Mouse (Mus musculus) cerebellum, postnatal 10 days (tissue): ENCODE results near the gene Hrg.
"Not testable (repeated sequence)": the region's sequence is repeated elsewhere in the genome, so short reads cannot be mapped to it uniquely, and the experiment has no call there.

ENCODE experiments used
- DNase-seq, 2 experiments: peaks; one replicate each; pipeline ENCODE4 v3.0.0; 2021; ENCODE audit warnings: mixed read lengths in 2 of 2

Gene Hrg

DNA sequence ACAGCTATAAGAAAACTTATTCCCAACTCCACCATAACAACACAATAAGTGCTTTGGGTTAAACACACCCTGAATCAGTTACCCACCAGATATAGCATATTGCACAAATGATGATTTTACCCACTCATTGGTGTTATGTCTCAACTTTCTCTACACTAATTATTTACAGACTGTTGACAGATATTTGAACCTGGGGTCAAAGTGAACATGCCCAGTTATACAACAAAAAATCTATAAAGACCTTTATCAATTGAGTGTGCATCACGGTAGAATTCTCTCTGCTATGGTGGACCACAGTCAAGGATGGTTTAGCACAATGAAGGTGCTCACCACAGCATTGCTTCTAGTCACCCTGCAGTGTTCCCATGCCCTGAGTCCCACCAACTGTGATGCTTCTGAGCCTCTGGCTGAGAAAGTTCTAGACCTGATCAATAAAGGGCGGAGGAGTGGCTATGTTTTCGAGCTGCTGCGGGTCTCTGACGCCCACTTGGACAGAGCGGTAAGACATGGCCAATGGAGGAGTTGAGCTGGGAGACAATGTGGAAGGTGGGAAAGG, at the start of gene Hrg:
Gene Hrg, plus strand, starts transcription at position 233 of the 556 bp plus-strand sequence.
- DNase-seq = no peak

DNA sequence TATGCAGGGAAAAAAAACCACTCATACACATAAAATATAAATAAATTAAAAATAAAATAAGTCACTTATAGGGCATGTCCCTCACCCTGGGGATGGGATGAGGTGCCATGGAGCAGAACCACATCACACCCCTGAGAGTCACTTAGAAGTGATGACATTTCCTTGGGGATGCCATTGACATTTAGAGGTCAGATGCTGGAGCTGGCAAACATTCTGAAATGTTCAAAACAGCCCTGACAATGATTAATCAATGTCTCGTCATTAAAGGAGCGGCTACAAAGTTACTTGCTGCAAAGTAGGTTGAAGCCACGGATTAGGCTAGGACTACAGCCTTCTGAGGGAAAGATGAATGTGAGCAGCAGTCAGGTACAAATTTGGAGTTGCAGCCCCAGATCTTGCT, 49.5 kb upstream of the Hrg start:
- DNase-seq = no peak

DNA sequence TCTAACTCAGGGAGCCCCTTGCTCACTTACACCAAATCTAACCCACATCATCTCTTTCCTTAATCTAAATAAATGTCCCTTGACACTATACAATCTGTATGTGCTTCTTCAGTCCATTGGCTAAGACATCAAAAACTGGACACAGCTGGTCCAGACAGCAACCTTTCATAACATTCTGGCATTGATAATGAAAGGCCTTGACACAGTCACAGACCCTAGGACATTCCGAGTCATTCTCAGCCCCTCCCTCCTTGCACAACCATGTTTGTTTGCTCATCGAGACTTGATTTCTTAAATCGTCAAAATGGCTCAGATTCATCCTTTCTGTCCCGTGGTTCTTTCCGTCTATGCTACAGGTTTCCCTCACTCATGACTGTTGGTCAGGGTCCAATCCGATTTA, 41.6 kb upstream of the Hrg start:
- no peak for DNase-seq

DNA sequence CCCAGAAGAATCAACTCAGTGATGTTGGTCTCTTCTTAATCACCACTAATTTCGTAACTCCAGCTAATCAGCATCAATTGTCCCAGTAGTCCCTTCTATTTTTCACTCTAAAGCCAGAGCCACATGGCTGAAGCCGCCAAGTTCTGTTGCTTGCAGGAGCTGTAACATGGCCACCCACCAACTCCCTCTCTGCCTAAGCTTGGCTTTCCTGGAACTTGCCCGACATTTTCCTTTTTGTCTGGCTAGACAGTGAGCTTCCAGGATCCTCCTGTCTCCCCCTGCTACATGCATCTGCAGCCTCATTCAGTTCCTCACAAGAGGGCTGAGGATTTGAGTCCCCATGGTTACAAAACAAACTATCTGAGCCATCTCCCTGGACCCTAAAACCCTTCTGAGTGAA, 38.9 kb upstream of the Hrg start:
- DNase-seq = peak; percentile 26 to 36

DNA sequence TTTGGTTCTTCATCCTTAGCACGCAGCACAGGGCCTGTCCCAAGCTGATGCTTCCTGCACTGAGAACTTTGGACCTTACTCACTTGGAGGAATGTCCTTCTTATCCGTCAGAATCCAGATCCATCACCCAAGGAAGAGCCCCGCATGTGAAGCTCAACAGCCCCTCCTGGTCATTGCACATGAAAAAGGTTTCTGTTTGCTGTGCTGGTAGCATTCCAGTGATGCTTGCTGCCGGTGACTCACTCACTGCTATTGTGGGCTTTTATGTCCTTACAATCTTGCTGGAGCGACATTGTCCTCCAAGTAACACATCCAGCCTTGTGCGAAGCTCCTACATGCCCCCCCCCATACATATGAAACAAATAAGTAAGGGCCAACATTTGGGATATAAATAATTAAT, 38.0 kb upstream of the Hrg start:
- no peak for DNase-seq

DNA sequence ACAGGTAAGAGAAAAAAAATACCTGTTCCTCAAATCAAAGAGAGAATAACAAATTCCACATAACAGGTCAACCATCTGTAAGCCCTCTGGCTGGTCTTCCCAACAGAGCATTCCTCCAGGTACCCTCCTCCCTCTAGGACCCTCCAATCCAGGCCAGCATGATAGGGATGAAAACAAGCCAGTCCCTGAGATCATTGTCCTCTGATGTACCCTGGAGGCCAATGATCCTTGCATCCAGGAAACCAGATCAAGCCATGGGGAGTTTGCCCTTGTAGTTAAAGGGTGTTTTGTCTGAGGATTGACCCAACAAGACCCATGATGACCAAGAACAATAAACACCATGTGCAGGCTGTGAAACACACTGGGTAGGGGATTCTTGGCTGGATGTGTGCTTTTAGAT, 36.6 kb upstream of the Hrg start:
- no peak for DNase-seq

DNA sequence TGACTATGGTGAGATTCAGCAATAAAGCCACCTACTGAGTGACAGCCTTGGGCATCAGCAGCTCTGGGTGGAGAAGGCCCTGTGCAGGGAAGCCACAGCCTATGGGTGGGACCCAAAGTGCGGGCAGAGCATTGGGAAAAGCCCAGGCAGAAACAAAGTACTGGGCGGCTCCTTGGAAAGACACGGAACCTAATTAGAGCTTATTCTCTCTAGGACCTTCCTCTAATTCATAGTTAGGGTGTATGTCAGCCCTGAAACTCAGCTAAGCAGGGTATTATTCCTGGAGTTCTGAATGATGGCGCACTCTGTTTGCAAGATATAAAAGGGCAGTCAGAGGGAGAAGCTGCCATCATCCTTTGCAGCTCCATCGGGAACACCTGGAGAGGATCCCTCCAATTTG, 32.8 kb upstream of the Hrg start, which contains the start of gene Fetub:
Gene Fetub, plus strand, starts transcription at position 301 of the 400 bp plus-strand sequence.
- DNase-seq = no peak

DNA sequence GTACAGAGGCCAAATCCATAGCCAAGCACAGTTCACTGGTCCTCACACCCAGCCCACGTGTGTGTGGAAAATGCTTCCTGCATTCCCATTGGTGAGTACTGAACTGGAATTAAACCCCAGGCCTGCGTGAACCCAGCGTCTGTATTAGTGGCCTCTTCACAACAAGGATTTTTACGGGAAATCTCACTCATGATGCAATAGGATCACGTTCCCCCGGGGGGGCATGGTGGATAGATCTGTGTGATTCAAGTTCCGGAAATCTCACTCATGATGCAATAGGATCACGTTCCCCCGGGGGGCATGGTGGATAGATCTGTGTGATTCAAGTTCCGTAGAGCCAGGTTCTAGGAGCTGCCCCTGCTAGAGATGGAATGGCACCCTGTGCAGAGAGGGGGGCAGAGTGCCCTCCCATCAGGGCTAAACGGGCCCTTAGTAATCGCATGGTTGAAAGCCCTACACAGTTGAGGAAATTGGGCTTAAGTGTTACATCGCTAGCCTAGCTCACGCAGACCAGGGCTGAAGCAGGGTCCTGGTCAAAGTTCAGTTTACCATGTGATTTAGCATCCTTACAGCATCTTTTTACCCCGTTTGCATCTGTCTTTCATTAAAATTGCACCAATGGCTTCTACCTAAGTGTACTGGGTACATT, 32.1 kb upstream of the Hrg start:
- no peak for DNase-seq

DNA sequence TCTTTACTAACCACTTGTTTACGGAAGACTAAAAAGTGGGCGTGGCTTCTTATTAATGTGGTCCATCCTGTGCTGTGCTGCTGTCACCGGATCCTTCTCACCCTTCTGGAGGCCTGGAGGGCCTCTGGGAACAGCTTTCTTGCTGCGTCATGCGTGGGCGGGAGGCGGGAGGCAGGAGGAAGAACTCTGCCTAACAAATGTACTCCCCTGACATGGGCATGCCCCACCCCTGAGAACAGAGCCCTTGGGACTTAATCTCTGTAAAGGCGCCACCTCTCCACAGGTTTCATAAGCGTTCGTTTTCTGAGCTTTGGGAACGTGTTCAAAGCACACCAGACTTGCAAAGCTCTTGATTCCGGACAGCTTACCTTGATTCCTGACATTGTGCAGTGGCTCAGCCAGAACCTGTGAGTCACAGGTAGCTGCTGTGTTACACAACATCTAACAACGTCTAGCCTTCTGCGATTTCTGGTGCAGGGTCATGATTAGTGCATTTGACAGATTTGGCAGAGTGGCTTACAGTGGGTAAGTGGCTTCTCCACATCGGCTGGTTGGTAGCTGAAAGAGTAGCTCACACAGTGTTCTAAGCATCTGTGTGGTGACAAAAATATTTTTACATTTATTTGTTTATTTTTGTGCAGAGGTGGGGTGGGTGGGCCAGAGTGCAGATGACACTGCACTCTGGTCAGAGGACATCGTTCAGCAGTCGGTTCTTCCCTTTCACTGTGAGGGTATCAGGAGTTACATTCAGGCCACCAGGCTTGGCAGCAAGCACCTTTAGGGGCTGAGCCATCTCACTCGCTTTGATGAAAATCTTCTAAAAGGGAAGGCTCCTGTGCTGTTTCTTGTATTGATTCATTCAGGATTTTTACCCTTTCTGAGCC, 30.7 kb upstream of the Hrg start:
- DNase-seq = no peak

DNA sequence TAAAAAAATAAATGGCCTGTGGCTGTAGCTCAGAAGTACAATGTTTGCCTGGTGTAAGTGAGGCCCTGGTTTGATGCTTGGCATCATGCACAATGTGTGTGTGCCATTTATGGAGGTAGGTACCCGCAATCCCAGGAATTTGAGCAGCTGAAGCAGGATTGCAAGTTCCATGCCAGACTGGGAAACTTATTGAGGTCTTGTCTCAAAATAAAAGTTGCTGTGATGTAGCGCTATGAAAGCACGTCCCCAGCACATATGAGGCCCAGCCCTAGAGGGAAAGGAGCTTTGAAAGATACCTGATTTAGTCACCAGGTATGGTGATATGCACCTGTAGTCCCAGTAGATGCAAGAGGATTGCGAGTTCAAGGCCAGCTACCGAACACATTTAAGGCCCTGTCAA, 29.1 kb upstream of the Hrg start:
- DNase-seq = no peak

DNA sequence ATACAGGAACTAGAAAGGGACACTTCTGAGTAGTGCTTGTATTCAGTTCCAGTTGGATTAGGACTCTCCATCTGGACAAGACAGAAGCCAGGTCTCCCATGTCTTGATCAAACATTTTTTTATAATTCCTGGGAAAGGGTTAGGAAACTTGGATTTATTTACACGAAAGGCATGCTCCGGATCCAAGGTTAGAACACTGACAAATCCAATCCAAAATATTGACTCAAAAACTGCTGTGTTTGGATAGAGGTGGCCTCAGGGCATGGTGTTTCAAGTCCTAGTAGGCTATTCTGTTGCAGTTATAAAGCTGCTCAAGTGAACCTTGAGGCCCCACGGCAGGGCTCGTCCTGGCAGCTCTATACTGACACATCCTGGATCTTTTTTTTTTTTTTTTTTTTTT, 28.4 kb upstream of the Hrg start:
- DNase-seq = no peak

DNA sequence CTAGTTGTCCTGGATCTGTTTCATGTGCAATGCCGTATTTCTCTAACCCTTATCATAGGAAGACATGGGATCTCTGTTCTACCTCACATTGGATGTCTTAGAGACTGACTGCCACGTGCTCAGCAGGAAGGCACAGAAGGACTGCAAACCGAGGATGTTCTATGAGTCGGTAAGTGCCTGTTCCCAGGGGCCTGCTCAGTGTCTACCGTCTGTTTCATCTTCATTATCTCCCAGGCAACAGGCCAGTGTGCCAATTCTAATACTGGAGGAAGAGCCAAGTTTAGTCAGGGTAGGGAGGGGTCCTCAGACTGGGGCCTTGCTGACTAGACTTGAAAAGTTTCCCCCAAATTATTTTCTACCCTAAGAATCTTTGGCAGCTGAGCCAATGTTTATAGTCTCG, 21.3 kb upstream of the Hrg start:
- DNase-seq = peak; percentile 73 to 81

DNA sequence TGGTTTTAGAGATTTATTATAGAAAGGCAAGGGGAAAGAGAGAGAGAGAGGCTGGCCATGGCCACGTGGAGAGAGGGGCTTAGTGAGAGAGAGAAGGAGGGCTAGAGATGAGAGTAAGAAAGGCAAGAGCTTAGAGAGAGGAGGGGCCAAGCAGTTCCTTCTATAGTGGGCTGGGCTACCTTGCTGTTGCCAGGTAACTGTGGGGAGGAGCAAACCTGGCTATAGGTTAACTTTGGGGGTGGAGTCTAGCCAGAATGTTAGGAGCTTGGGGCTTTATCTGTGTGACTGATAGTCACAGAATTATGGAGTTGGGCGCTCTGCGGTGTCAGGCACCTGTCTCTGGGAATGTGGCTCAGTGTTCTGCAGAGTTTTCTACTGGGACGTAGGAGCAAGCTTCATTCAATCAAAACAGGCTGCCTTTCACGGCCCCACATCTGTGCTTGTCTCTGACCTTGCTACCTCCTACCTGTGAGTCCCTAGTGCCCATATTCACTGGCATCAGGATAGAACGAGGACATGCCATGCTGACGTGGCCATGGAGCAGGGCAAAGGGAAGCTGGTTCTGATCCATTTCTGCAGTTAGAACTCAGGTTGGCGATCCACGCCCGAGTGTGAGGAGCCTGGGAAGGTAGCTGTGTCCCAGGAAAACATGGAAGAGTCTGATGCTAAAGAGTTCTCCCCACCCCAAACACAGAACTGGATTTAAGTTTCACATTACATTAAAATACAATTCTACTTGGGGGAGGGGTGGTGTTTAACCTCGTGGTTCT, 19.3 kb upstream of the Hrg start:
- DNase-seq = no peak

DNA sequence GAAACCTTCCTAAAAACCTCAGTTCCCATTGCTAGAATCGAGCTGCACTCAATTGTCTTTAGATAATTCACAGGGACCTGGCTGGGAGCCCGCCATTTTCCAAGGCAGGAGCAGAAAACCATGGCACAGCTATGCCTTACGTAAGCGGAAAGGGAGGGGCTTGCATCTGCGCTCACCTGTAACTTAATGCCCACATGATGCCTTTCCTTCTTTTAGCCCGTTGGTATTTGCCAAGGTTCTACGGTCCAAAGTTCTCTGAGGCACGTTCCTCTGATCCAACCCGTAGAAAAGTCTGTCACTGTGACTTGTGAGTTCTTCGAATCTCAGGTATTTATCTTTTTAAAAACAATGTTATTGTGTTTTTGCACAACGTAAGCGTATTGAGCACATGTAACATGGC, 13.2 kb upstream of the Hrg start:
- no peak for DNase-seq

DNA sequence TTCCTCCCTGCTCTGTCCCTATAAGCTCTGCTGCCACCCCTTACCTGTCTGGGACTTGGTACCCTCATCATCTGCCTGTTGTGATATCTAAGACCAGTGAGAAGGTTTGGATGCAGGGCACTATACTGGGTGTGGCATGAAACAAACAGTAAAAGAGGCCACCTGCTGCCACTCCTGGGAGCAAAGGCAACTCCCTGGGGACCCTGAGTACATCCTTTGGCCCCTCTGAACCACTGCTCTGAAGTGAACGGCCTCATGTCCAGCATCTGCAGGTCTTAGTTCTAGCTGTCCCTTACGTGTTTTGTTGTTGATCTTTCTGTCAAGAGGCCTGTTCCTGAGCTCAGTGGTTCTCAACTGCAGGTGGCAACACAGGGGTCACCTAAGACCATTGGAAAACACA, 12.3 kb upstream of the Hrg start:
- no peak for DNase-seq

DNA sequence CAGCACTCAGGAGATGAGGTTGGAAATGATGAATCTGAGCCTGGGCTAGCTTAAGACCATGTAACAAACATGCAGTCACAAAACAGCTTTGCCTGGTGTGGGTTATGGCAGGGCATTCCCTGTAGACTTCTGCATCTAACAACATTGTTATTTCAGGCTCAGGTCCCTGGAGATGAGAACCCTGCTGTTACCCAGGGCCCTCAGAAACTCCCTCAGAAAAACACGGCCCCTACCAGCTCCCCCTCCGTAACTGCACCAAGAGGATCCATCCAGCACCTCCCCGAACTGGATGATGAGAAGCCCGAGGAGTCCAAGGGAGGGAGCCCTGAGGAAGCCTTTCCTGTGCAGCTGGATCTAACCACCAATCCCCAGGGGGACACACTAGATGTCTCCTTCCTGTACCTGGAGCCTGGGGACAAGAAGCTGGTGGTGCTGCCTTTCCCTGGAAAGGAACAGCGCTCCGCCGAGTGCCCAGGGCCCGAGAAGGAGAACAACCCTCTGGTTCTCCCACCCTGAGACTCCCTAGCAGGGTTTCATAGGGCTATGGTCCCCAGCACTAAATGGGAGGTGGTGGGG, 11.7 kb upstream of the Hrg start:
- no peak for DNase-seq

DNA sequence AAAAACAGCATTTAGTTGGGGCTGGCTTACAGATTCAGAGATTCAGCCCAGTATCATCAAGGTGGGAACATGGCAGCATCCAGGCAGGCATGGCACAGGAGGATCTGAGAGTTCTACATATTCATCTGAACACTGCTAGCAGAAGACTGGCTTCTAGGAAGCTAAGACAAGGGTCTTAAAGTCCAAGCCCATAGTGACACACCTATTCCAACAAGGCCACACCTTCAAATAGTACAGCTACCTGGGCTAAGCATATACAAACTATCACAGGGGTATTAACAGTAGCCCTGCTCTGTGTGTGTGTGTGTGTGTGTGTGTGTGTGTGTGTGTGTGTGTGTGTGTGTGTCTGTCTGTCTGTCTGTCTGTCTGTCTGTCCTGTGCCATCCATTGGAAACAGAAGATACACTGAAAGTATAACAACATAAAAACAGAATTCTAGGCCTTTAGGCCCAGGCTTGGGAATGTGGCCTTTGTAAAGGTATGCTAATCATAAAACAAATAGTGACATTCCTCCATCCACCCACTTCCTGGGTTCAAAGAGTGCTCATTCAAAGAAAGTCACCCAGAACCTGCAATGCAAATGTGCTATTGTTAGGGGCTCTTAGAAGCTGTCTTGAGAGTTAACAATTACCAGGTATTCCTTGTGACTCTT, 8.9 kb upstream of the Hrg start:
- not testable (repeated sequence) for DNase-seq

DNA sequence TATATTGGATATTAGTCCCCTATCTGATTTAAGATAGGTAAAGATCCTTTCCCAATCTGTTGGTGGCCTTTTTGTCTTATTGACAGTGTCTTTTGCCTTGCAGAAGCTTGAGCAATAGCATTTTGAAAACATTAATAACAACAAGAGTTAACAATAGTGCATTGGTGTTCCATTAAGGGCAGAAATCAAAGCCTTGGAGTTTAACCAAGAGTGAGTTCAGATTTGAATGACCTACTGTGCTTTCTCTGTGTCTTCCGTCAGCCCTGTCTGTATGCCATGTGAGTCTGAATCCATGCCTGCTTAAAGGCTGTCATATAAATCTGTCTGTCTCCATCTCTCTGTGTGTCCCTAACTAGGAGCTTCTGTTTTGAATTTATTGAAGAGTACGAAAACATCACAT, 3.5 kb upstream of the Hrg start:
- no peak for DNase-seq

DNA sequence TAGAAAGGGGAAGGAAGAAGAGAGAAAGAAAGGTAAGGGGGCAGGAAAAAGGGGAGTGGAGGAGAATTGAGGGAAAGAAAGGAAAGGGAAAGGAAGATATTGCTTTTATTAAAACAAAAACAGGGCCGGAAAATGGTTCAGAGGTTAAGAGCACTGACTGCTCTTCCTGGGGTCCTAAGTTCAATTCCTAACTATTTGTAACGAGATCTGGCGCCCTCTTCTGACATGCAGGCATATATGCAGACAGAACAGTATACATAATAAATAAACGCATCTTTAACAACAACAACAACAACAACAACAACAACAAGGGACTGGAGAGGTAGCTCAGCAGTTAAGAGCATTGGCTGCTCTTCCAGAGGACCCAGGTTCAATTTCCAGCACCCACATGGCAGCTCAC, 2.2 kb downstream of the Hrg start:
- DNase-seq = peak; percentile 34 to 40

DNA sequence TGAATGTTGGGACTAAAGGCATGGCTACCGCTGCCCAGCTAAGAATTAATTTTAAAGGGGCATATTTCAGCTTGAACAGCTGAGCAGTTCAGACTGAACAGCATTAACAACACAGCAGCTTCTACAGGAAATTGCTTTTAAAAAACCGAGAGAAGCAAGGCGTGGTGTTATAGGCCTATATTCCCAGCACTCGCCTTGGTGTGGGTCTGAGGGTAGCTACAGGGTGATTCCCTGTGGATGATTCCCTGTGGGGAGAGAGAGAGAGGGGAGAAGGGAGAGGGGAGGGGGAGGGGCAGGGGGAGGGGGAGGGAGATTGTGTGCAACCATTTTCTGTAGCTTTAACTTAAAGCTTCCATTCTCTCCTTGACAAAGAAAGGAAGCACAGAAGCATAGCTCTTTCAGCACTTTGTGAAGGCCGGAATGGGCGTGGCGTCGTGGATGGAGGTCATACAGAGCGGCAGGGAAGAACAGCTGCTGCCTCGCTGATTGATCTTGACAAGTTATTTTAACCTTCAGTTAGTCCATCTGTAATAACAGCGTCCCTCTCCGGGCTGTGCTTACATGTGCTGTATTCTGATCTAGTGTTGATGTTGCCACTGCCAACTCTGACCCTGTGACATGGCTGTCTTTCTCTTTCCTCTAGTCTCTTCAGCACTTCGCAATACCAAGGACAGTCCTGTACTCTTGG, 4.7 kb downstream of the Hrg start:
- no peak for DNase-seq

DNA sequence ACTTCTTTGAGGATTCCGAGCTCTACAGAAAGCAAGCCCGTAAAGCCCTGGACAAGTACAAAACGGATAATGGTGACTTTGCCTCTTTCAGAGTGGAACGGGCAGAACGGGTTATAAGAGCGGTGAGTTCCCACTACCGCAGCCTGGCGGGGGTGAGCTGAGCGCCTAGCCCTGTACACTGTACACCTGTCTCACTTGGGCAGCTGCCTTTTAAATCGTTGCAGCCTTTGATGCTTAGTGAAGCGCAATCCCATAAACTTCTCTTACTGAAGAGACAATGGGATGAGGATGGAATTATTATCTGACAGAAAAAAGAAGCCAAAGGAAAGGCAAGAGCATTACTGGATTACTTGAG, 5.2 kb downstream of the Hrg start:
- DNase-seq = no peak

DNA sequence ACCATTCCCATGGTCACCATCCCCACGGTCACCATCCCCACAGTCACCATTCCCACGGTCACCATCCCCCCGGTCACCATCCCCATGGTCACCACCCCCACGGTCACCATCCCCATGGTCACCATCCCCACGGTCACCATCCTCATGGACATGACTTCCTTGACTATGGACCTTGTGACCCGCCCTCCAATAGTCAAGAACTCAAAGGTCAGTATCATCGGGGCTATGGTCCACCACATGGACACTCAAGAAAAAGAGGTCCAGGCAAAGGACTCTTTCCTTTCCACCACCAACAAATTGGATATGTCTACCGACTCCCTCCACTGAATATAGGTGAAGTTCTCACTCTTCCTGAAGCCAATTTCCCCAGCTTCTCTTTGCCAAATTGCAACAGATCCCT, 10.2 kb downstream of the Hrg start:
- no peak for DNase-seq
